Mouse (Mus musculus) midbrain, embryonic 11.5 days (tissue): ENCODE results near the gene Rbms1. TPM values are rescaled to one million over a fixed set of nuclear protein-coding genes. Genes with fewer than 3 reads are reported as not detected.

Source experiments
- ATAC-seq: fragments of 200-750 bp; cut with Nextera tagmentation; 2 replicates; pipeline ENCODE4 v1.8.0; 2017; ENCODE audit warnings: moderate TSS enrichment, moderate library complexity; ENCODE audit not compliant: low FRiP score
- DNase-seq: peaks from one replicate; pipeline ENCODE4 v3.0.0; 2015; ENCODE audit warnings: low spot score; ENCODE audit errors: missing footprints
- H3K27ac ChIP-seq: fragments of 300-500 bp; sonication (generic); 2 replicates; pipeline ENCODE4 v1.5.1; 2014; ENCODE audit warnings: low read depth, low read length
- H3K27me3 ChIP-seq: fragments of 300-500 bp; sonication (generic); 2 replicates; pipeline ENCODE4 v1.6.1; 2014; ENCODE audit warnings: mild to moderate bottlenecking, low read length, moderate library complexity, mixed read lengths; ENCODE audit not compliant: control insufficient read depth, insufficient read depth
- H3K36me3 ChIP-seq: fragments of 300-500 bp; sonication (generic); 2 replicates; pipeline ENCODE4 v1.6.1; 2014; ENCODE audit warnings: mild to moderate bottlenecking, low read length, moderate library complexity, mixed read lengths; ENCODE audit not compliant: control insufficient read depth, insufficient read depth
- H3K4me1 ChIP-seq: fragments of 300-500 bp; sonication (generic); 2 replicates; pipeline ENCODE4 v1.6.1; 2014; ENCODE audit warnings: low read length; ENCODE audit not compliant: control insufficient read depth, insufficient read depth
- H3K4me2 ChIP-seq: fragments of 300-500 bp; sonication (generic); 2 replicates; pipeline ENCODE4 v1.6.1; 2014; ENCODE audit warnings: mild to moderate bottlenecking, moderate library complexity
- H3K4me3 ChIP-seq: fragments of 300-500 bp; sonication (generic); 2 replicates; pipeline ENCODE4 v1.5.1; 2014; ENCODE audit warnings: low read depth, low read length
- H3K9ac ChIP-seq: fragments of 300-500 bp; sonication (generic); 2 replicates; pipeline ENCODE4 v1.6.1; 2014; ENCODE audit warnings: low read length
- H3K9me3 ChIP-seq: fragments of 300-500 bp; sonication (generic); 2 replicates; pipeline ENCODE4 v1.6.1; 2016; ENCODE audit warnings: low read length; ENCODE audit not compliant: control insufficient read depth
- WGBS: fragments of 180-500 bp; shearing (Covaris S2); extraction: QIAGEN DNeasy Blood & Tissue Kit; methylation state at CpG from one replicate; pipeline ENCODE4 v1.1.7; 2014; 5-methylcytosine and 5-hydroxymethylcytosine counted together
- polyA plus RNA-seq: library from polyadenylated mRNA; unstranded; fragments of >200 nt; fragmentation: Nextera tagmentation; extraction: Ambion mirVana; gene quantifications from 2 replicates; pipeline ENCODE4 v1.2.1, GENCODE M21; 2014

Gene Rbms1
- polyA plus RNA-seq, 1 experiment from 2014 or later: 43.2 TPM

GRCm38 (mm10) chr2:60864256-60864795, 98.7 kb downstream of the Rbms1 start:
- Histone ChIP-seq H3K4me2 (no peak overlapping the region), H3K27me3 (no peaks in the 10 kb centered on the region), H3K9me3 (no peaks in the 10 kb centered on the region), H3K36me3 (no peaks in the 10 kb centered on the region), H3K4me1 (no peaks in the 10 kb centered on the region), H3K27ac (no peak overlapping the region), H3K4me3 (no peak overlapping the region), H3K9ac (no peak overlapping the region)
- ATAC-seq (no peak), DNase-seq (peak; percentile 35)
- WGBS: 90% methylated on average over 5 of the region's 5 CpGs

GRCm38 (mm10) chr2:60863827-60864226, 99.2 kb downstream of the Rbms1 start:
- no peaks in the 10 kb centered on the region for H3K27me3 ChIP-seq
- H3K4me3 ChIP-seq: no peak overlapping the region
- no peak overlapping the region for H3K4me2 ChIP-seq
- ATAC-seq (no peak), DNase-seq (peak; percentile 35)
- H3K4me1 ChIP-seq: no peaks in the 10 kb centered on the region
- no peaks in the 10 kb centered on the region for H3K36me3 ChIP-seq
- H3K9ac ChIP-seq: no peak overlapping the region
- WGBS: 98% methylated on average over 2 of the region's 2 CpGs
- H3K9me3 ChIP-seq: no peaks in the 10 kb centered on the region
- no peak overlapping the region for H3K27ac ChIP-seq

- WGBS: 90% methylated on average over 8 of the region's 8 CpGs
- no peak overlapping the region for H3K4me3 ChIP-seq
- no peak overlapping the region for H3K4me2 ChIP-seq
- H3K27ac ChIP-seq: no peak overlapping the region
- no peak for ATAC-seq
- peak; percentile 10 for DNase-seq
- H3K27me3 ChIP-seq: no peaks in the 10 kb centered on the region
- no peak overlapping the region for H3K9ac ChIP-seq
- H3K36me3 ChIP-seq: no peaks in the 10 kb centered on the region
- H3K4me1 ChIP-seq: no peaks in the 10 kb centered on the region
- no peaks in the 10 kb centered on the region for H3K9me3 ChIP-seq
Observed at GRCm38 (mm10) chr2:60862913-60863711, 99.9 kb downstream of the Rbms1 start.

- no peak overlapping the region for H3K4me2 ChIP-seq
- no peaks in the 10 kb centered on the region for H3K36me3 ChIP-seq
- no peak overlapping the region for H3K27ac ChIP-seq
- no peak overlapping the region for H3K9ac ChIP-seq
- 94% methylated on average over 1 of the region's 1 CpGs for WGBS
- no peak for DNase-seq
- ATAC-seq: no peak
- no peaks in the 10 kb centered on the region for H3K27me3 ChIP-seq
- H3K4me3 ChIP-seq: no peak overlapping the region
- no peaks in the 10 kb centered on the region for H3K4me1 ChIP-seq
- H3K9me3 ChIP-seq: no peaks in the 10 kb centered on the region
Observed at GRCm38 (mm10) chr2:60858116-60858515, 104.9 kb downstream of the Rbms1 start.

- ATAC-seq: no peak
- no peaks in the 10 kb centered on the region for H3K9me3 ChIP-seq
- H3K27me3 ChIP-seq: no peaks in the 10 kb centered on the region
- no peak overlapping the region for H3K27ac ChIP-seq
- DNase-seq: no peak
- no peaks in the 10 kb centered on the region for H3K4me1 ChIP-seq
- WGBS: 90% methylated on average over 2 of the region's 2 CpGs
- no peaks in the 10 kb centered on the region for H3K36me3 ChIP-seq
- no peak overlapping the region for H3K4me2 ChIP-seq
- no peak overlapping the region for H3K4me3 ChIP-seq
- H3K9ac ChIP-seq: no peak overlapping the region
Observed at GRCm38 (mm10) chr2:60856097-60856496, 106.9 kb downstream of the Rbms1 start.

GRCm38 (mm10) chr2:60855006-60855405, 108.0 kb downstream of the Rbms1 start:
- H3K9ac ChIP-seq: no peak overlapping the region
- no peaks in the 10 kb centered on the region for H3K36me3 ChIP-seq
- H3K4me1 ChIP-seq: no peaks in the 10 kb centered on the region
- H3K27ac ChIP-seq: no peak overlapping the region
- ATAC-seq: no peak
- H3K4me3 ChIP-seq: no peak overlapping the region
- 49% methylated on average over 4 of the region's 4 CpGs for WGBS
- no peak for DNase-seq
- H3K9me3 ChIP-seq: no peaks in the 10 kb centered on the region
- no peaks in the 10 kb centered on the region for H3K27me3 ChIP-seq
- H3K4me2 ChIP-seq: no peak overlapping the region

- DNase-seq: no peak
- no peaks in the 10 kb centered on the region for H3K27me3 ChIP-seq
- H3K4me3 ChIP-seq: no peak overlapping the region
- ATAC-seq: no peak
- WGBS: 72% methylated on average over 3 of the region's 3 CpGs
- H3K9me3 ChIP-seq: no peaks in the 10 kb centered on the region
- no peaks in the 10 kb centered on the region for H3K4me1 ChIP-seq
- H3K4me2 ChIP-seq: no peak overlapping the region
- no peak overlapping the region for H3K27ac ChIP-seq
- no peak overlapping the region for H3K9ac ChIP-seq
- no peaks in the 10 kb centered on the region for H3K36me3 ChIP-seq
Observed at GRCm38 (mm10) chr2:60851898-60852297, 111.1 kb downstream of the Rbms1 start.

- Histone ChIP-seq H3K9me3 (no peaks in the 10 kb centered on the region), H3K4me1 (no peaks in the 10 kb centered on the region), H3K4me3 (no peak overlapping the region), H3K4me2 (no peak overlapping the region), H3K9ac (no peak overlapping the region), H3K27ac (no peak overlapping the region), H3K27me3 (no peaks in the 10 kb centered on the region), H3K36me3 (no peaks in the 10 kb centered on the region)
- no peak for DNase-seq
- ATAC-seq: no peak
- 78% methylated on average over 14 of the region's 14 CpGs for WGBS
Observed at GRCm38 (mm10) chr2:60851057-60851718, 111.8 kb downstream of the Rbms1 start.

GRCm38 (mm10) chr2:60848478-60848877, 114.5 kb downstream of the Rbms1 start:
- ATAC-seq: no peak
- 93% methylated on average over 4 of the region's 4 CpGs for WGBS
- Histone ChIP-seq H3K9ac (no peak overlapping the region), H3K4me3 (no peak overlapping the region), H3K4me2 (no peak overlapping the region), H3K27ac (no peak overlapping the region), H3K27me3 (no peaks in the 10 kb centered on the region), H3K4me1 (peaks cover 6% of the 10 kb centered on the region; the same call in 1 of the 2 replicates), H3K36me3 (no peaks in the 10 kb centered on the region), H3K9me3 (no peaks in the 10 kb centered on the region)
- DNase-seq: no peak
